Mouse (Mus musculus): ENCODE results near the gene Sestd1.

Sestd1 gene

GRCm38 (mm10) chr2:77133407-77133806 lies 147.0 kb downstream of the Sestd1 start:
- no peak for DNase-seq (ENCODE audit: low read depth)
